Mouse (Mus musculus) embryonic facial prominence, embryonic 13.5 days (tissue): ENCODE results near the gene Abhd17a. TPM values are rescaled to one million over a fixed set of nuclear protein-coding genes. Genes with fewer than 3 reads are reported as not detected.
"Not testable (repeated sequence)": the region's sequence is repeated elsewhere in the genome, so short reads cannot be mapped to it uniquely, and the experiment has no call there.

Experiments used
- ATAC-seq: fragments of 200-750 bp; cut with Nextera tagmentation; 2 replicates; pipeline ENCODE4 v1.8.0; 2017; ENCODE audit warnings: low read depth; ENCODE audit not compliant: insufficient number of reproducible peaks, insufficient read depth, low FRiP score, low TSS enrichment
- H3K27ac ChIP-seq: fragments of 300-500 bp; sonication (generic); 2 replicates; pipeline ENCODE4 v1.5.1; 2015; ENCODE audit warnings: moderate library complexity, mild to moderate bottlenecking, inconsistent platforms
- H3K27me3 ChIP-seq: fragments of 300-500 bp; sonication (generic); 2 replicates; pipeline ENCODE4 v1.6.1; 2015; ENCODE audit warnings: mild to moderate bottlenecking, inconsistent platforms
- H3K36me3 ChIP-seq: fragments of 300-500 bp; sonication (generic); 2 replicates; pipeline ENCODE4 v1.6.1; 2015; ENCODE audit warnings: mild to moderate bottlenecking, inconsistent platforms
- H3K4me1 ChIP-seq: fragments of 300-500 bp; sonication (generic); 2 replicates; pipeline ENCODE4 v1.6.1; 2015; ENCODE audit warnings: inconsistent platforms
- H3K4me2 ChIP-seq: fragments of 300-500 bp; sonication (generic); 2 replicates; pipeline ENCODE4 v1.6.1; 2015; ENCODE audit warnings: moderate library complexity, mild to moderate bottlenecking, inconsistent platforms
- H3K4me3 ChIP-seq: fragments of 300-500 bp; sonication (generic); 2 replicates; pipeline ENCODE4 v1.5.1; 2015; ENCODE audit warnings: mild to moderate bottlenecking, inconsistent platforms
- H3K9ac ChIP-seq: fragments of 300-500 bp; sonication (generic); 2 replicates; pipeline ENCODE4 v1.6.1; 2015; ENCODE audit warnings: mild to moderate bottlenecking, inconsistent platforms
- H3K9me3 ChIP-seq: fragments of 300-500 bp; sonication (generic); 2 replicates; pipeline ENCODE4 v1.6.1; 2016; ENCODE audit warnings: inconsistent platforms
- WGBS: fragments of 180-500 bp; shearing (Covaris S2); methylation state at CpG from one replicate; pipeline ENCODE4 v1.1.7; 2015; ENCODE audit warnings: mixed read lengths; 5-methylcytosine and 5-hydroxymethylcytosine counted together
- polyA plus RNA-seq: library from polyadenylated mRNA; unstranded; fragments of >200 nt; fragmentation: Nextera tagmentation; extraction: Ambion mirVana; gene quantifications from 2 replicates; pipeline ENCODE4 v1.2.1, GENCODE M21; 2015

Gene Abhd17a
- polyA plus RNA-seq, 1 experiment from 2014 or later = 85.3 TPM

- Histone ChIP-seq H3K27me3 (no peaks in the 10 kb centered on the region), H3K4me3 (no peak overlapping the region), H3K27ac (no peak overlapping the region), H3K9ac (no peak overlapping the region), H3K9me3 (no peaks in the 10 kb centered on the region), H3K36me3 (peaks cover 51% of the 10 kb centered on the region), H3K4me2 (no peak overlapping the region), H3K4me1 (peaks cover 23% of the 10 kb centered on the region)
- ATAC-seq = no peak
- WGBS = 84% methylated on average over 23 of the region's 23 CpGs
Observed at GRCm38 (mm10) chr10:80606306-80606705, 16.2 kb upstream of the Abhd17a start.

GRCm38 (mm10) chr10:80605721-80606120 is 15.6 kb upstream of the Abhd17a start, which contains the start of gene Gm49322:
TSS of gene Gm49322 (plus strand) at chr10:80606021.
- H3K4me2 ChIP-seq, H3K9me3 ChIP-seq, H3K4me3 ChIP-seq, H3K27me3 ChIP-seq, ATAC-seq, H3K27ac ChIP-seq: not testable (repeated sequence)
- Histone ChIP-seq H3K36me3 (peaks cover 48% of the 10 kb centered on the region), H3K4me1 (peaks cover 23% of the 10 kb centered on the region), H3K9ac (peak within 1 kb of the TSS; percentile 21; the same call in 1 of the 2 replicates)
- 82% methylated on average over 4 of the region's 4 CpGs for WGBS

GRCm38 (mm10) chr10:80604988-80605387 is 14.8 kb upstream of the Abhd17a start:
- Histone ChIP-seq H3K4me1 (peaks cover 23% of the 10 kb centered on the region), H3K4me3 (no peak overlapping the region), H3K27me3 (no peaks in the 10 kb centered on the region), H3K4me2 (no peak overlapping the region), H3K9me3 (no peaks in the 10 kb centered on the region), H3K27ac (no peak overlapping the region), H3K36me3 (peaks cover 41% of the 10 kb centered on the region), H3K9ac (peak overlapping the region; percentile 21; the same call in 1 of the 2 replicates)
- WGBS = 83% methylated on average over 2 of the region's 2 CpGs
- ATAC-seq = no peak

DNA sequence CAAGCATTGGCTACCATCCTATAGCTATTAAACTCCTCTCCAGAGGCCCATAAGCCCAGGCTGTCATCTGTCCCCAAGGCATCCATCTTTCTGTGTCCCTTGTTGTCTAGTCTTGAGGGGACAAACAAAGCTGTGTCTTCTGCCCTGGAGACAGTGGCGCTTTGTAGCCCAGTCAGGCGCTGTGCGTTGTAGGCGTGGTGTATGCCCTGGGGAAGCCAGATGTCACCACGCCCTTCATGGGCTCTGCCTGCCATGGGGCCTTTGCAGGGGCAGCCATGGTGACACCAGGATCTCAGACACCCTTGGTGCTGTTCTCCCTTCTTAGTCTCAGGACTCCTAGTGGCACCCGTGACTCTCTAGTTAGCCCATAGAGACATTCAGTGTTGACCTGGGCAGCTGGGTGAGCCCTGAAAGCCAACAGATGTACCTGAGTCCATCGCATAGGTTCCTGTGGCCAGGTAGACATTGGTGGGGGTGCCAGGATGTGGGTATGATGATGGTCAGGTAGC is 13.9 kb upstream of the Abhd17a start:
- Histone ChIP-seq H3K27me3 (no peaks in the 10 kb centered on the region), H3K9me3 (no peaks in the 10 kb centered on the region), H3K4me2 (peak overlapping the region; percentile 94), H3K4me3 (peak overlapping the region; percentile 71), H3K4me1 (peaks cover 23% of the 10 kb centered on the region), H3K27ac (0 out of 2 replicates have a peak overlapping the region, but pooled peaks have one; percentile 86), H3K9ac (peak overlapping the region; percentile 74), H3K36me3 (peaks cover 32% of the 10 kb centered on the region)
- ATAC-seq = no peak
- 89% methylated on average over 7 of the region's 7 CpGs for WGBS

DNA sequence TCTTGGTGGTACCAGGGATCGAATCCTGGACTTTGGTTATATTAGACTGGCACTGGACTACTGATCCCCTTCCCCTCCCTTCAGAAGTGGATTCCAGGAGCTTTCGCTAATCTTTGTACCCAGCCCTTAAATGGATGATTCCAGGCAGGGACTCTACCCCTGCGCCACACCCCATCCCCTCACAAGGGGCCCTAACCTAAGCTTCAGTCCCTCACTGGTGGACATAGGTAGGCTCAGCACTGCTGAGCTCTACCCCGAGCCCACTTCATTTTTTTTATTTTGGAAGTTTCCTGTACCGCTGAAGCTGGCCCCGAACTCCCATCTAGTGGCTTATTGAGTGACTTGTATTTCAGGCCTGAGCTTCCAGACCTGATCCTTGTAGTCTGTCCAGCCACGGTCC is 13.2 kb upstream of the Abhd17a start:
- H3K9me3 ChIP-seq = no peaks in the 10 kb centered on the region
- peaks cover 23% of the 10 kb centered on the region for H3K4me1 ChIP-seq
- H3K4me2 ChIP-seq = peak overlapping the region; percentile 94
- H3K27ac ChIP-seq = peak overlapping the region; percentile 86
- no peak for ATAC-seq
- H3K36me3 ChIP-seq = peaks cover 25% of the 10 kb centered on the region
- H3K4me3 ChIP-seq = peak overlapping the region; percentile 71
- no peaks in the 10 kb centered on the region for H3K27me3 ChIP-seq
- WGBS = 34% methylated on average over 7 of the region's 7 CpGs
- peak overlapping the region; percentile 74 for H3K9ac ChIP-seq

DNA sequence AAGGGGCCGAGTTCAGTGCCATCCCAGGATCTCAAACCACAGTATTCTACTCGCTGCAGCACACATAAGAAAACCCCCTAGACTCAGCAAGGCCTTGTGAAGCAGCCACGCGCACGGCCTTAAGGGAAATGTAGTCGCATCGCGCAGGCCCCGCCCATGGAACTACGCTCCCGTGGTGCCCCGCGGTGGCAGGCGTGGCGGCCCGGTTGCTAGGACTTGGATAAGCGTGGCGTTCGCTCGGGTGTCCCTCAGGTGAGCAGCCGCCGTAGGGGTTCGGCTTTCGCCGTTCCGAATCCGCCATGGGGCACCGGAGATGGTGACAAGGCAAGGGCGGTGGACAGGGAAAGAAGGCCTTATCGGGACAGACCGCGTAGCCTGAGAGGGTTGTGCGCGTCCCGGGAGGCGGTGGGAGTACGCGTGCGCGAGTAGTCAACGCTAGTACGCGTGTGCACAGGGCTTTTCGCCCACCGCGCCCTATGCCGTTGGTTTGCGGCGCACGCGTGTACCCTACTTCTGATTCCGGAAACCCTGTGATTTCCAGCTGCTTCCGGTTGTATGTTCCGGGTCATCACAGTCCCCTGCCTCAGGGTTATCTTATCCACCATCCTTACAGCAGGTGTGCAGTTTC is 12.7 kb upstream of the Abhd17a start, which contains the start of the genes Scamp4 and Adat3:
Gene Scamp4, plus strand, starts transcription at position 175 of the 628 bp plus-strand sequence.
Gene Adat3, plus strand, starts transcription at position 183 of the 628 bp plus-strand sequence.
- under 1% methylated on average over 54 of the region's 54 CpGs for WGBS
- peak; percentile 92 for ATAC-seq
- Histone ChIP-seq H3K9ac (peak within 1 kb of the TSS; percentile 74), H3K27ac (peak within 1 kb of the TSS; percentile 86), H3K27me3 (no peaks in the 10 kb centered on the region), H3K4me1 (peaks cover 23% of the 10 kb centered on the region), H3K4me2 (peak within 1 kb of the TSS; percentile 94), H3K9me3 (no peaks in the 10 kb centered on the region), H3K36me3 (peaks cover 20% of the 10 kb centered on the region), H3K4me3 (peak within 1 kb of the TSS; percentile 71)

DNA sequence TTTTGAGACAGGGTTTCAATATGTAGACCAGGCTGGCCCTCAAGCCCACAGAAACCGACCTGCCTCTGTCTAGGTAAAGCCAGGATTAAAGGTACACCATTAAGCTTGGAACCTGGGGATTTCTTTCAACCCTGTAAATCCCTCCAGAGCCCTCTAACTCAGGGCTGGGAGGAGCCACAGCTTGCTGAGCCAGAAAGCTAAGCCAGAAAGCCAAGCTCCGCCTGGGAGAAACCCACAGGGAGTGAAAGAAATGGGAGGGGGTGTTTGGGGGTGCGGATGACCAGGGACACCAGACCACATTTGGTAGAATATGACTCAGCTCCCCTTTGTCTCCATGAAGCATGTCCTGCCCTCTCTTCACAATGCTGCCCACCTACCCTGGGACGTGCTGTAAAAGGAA is 6.2 kb upstream of the Abhd17a start:
- no peaks in the 10 kb centered on the region for H3K36me3 ChIP-seq
- H3K4me3 ChIP-seq = no peak overlapping the region
- H3K27me3 ChIP-seq = no peaks in the 10 kb centered on the region
- H3K9ac ChIP-seq = no peak overlapping the region
- no peak overlapping the region for H3K4me2 ChIP-seq
- WGBS = 42% methylated on average over 4 of the region's 4 CpGs
- no peak for ATAC-seq
- H3K27ac ChIP-seq = no peak overlapping the region
- H3K4me1 ChIP-seq = no peaks in the 10 kb centered on the region
- no peaks in the 10 kb centered on the region for H3K9me3 ChIP-seq

GRCm38 (mm10) chr10:80589127-80589878 is 838 bp downstream of the Abhd17a start:
- WGBS = 19% methylated on average over 12 of the region's 12 CpGs
- peak overlapping the region; percentile 74 for H3K27ac ChIP-seq

DNA sequence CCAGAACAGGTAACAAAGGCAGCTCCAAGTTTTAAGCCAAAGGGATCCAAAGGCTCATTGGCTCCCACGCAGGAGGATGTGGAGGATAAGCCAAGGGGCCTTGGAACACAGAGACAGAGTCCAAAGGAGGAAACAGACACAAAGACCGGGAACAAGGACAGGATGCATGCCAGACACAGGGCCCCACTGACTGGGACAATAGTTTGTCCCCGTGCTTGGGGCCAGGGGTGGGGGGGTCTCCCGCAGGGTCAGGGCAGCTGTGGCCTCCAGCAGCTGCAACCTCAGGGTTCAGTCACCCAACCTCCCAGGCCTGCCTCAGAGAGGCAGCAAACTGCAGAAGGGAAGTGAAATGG is 2.9 kb downstream of the Abhd17a start:
- Histone ChIP-seq H3K4me1 (peaks cover 34% of the 10 kb centered on the region), H3K4me2 (peak overlapping the region; percentile 5; the same call in 1 of the 2 replicates), H3K27me3 (no peaks in the 10 kb centered on the region), H3K9ac (peak overlapping the region; percentile 46; the same call in 1 of the 2 replicates), H3K4me3 (no peak overlapping the region), H3K36me3 (peaks cover 42% of the 10 kb centered on the region), H3K9me3 (no peaks in the 10 kb centered on the region), H3K27ac (peak overlapping the region; percentile 64)
- 35% methylated on average over 4 of the region's 4 CpGs for WGBS
- ATAC-seq = no peak

More at GRCm38 (mm10) chr10:80589127-80589878, 838 bp downstream of the Abhd17a start:
- ATAC-seq = no peak
- H3K4me2 ChIP-seq = peak overlapping the region; percentile 90
- peak overlapping the region; percentile 96 for H3K4me3 ChIP-seq
- H3K9me3 ChIP-seq = no peaks in the 10 kb centered on the region
- peaks cover 32% of the 10 kb centered on the region for H3K4me1 ChIP-seq
- H3K36me3 ChIP-seq = peaks cover 25% of the 10 kb centered on the region
- no peaks in the 10 kb centered on the region for H3K27me3 ChIP-seq
- H3K9ac ChIP-seq = peak overlapping the region; percentile 97

DNA sequence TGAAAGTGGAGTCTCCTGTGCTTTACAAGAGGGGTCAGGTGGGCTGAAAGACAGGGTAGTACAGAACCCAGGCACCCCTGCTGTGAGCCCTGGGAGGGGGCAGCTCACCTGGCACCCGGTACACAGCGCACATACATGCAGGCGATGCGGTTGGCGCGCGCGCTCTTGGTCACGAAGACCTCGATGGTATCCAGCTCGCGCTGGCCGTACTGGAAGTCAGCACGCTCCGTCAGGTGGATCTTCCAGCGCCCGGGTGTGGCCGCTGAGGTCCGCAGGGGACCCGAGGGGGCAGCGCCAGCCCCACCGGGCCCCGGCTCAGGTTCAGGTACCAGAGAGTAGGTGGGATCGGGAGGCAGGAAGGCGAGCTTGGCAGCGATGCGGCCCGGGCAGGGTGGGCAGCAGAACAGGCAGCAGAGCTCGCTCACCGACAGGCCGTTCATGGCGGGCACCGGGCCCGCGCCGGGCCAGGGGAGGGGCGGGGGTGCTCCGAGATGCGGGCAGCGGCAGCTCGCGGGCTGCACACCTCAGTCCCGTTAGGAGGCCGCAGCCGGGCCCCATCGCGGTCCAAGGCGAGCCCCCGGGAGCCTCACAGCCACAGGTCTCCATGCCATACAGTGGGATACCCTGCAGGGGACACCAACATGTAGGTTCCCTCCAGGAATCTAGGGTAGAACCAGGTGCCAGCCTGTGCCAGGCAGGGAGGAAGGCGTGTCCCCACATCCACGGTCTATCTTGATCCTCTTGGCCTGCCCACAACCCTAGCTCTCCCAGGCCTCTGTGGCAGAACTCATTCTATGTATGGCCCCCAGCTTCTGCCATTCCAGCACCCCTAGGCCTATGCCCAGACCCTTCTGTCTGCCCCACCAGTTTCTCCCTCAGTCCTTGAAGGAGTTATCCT is 3.5 kb downstream of the Abhd17a start:
- H3K4me3 ChIP-seq = no peak overlapping the region
- 94% methylated on average over 51 of the region's 51 CpGs for WGBS
- peaks cover 42% of the 10 kb centered on the region for H3K36me3 ChIP-seq
- H3K4me1 ChIP-seq = peaks cover 34% of the 10 kb centered on the region
- H3K9ac ChIP-seq = peak overlapping the region; percentile 46; the same call in 1 of the 2 replicates
- no peaks in the 10 kb centered on the region for H3K27me3 ChIP-seq
- no peaks in the 10 kb centered on the region for H3K9me3 ChIP-seq
- peak overlapping the region; percentile 11; the same call in 1 of the 2 replicates for H3K4me2 ChIP-seq
- peak overlapping the region; percentile 64 for H3K27ac ChIP-seq
- ATAC-seq = no peak

GRCm38 (mm10) chr10:80585581-80585980 is 4.6 kb downstream of the Abhd17a start:
- ATAC-seq = no peak
- peaks cover 42% of the 10 kb centered on the region for H3K36me3 ChIP-seq
- peak overlapping the region; percentile 22; the same call in 1 of the 2 replicates for H3K27ac ChIP-seq
- peak overlapping the region; percentile 11; the same call in 1 of the 2 replicates for H3K4me2 ChIP-seq
- 89% methylated on average over 8 of the region's 8 CpGs for WGBS
- peak overlapping the region; percentile 12; the same call in 1 of the 2 replicates for H3K4me3 ChIP-seq
- H3K9me3 ChIP-seq = no peaks in the 10 kb centered on the region
- peaks cover 34% of the 10 kb centered on the region for H3K4me1 ChIP-seq
- 0 out of 2 replicates have a peak overlapping the region, but pooled peaks have one; percentile 44 for H3K9ac ChIP-seq
- H3K27me3 ChIP-seq = no peaks in the 10 kb centered on the region
